25 mouse cellular contexts compared by ENCODE assay signal in the genomic region with DNA sequence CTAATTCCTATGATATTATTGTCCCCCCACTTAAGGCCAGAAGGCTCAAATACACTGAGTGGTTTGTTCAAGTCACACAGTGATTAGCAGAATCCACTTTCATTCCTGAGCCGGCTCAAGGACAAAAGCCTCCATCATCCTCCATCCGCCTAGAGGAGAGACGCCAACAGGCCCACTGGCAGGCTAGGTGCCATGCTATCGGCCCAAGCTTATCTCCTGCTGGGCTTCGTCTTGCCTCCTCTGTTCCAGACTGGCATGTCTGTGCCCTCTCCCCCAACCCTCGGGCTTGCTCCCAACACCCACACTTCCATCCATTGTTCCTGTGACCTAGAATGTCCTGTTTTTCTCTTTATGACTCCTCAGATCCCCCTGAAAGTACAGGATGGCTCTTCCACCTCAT. TPM values are rescaled to one million over a fixed set of nuclear protein-coding genes. Genes with fewer than 3 reads are reported as not detected.
A peak's percentile ranks its signal among the peaks of the same experiment; 100 is the strongest.
DNase-seq lines count a peak whose midpoint lies in the region; ATAC-seq lines count a peak whose summit lies in the region.
"Had no signal": no experiment of that assay in that cellular context is flagged by ENCODE, and none has a peak within 500 bp of the region (broad histone marks: within the 10 kb centered on the region; RNA-seq: fewer than 3 reads in every experiment).

No protein-coding gene starts in this region.

- peaks cover 23% of the 10 kb centered on the region for H3K27me3 ChIP-seq in lung, embryonic 16.5 days (ENCODE audit: control insufficient read depth, insufficient read depth, low read depth, low read length)
- H3K27me3 ChIP-seq: CH12.LX; forebrain, embryonic 15.5 days had no signal

- no peaks in the 10 kb centered on the region for H3K36me3 ChIP-seq in lung, embryonic 16.5 days (ENCODE audit: control insufficient read depth, insufficient read depth, low read length)
- H3K36me3 ChIP-seq: embryonic facial prominence, embryonic 10.5 days; embryonic facial prominence, embryonic 12.5 days; forebrain, embryonic 15.5 days; G1E had no signal

- no peaks in the 10 kb centered on the region for H3K4me1 ChIP-seq in lung, embryonic 16.5 days (replicated peaks; ENCODE audit: control insufficient read depth, insufficient read depth, low read length)
- H3K4me1 ChIP-seq: embryonic facial prominence, embryonic 10.5 days; embryonic facial prominence, embryonic 12.5 days; forebrain, embryonic 13.5 days; forebrain, embryonic 15.5 days had no signal

- no peak overlapping the region for H3K27ac ChIP-seq in lung, embryonic 16.5 days (ENCODE audit: low read length)
- H3K27ac ChIP-seq: embryonic facial prominence, embryonic 10.5 days; embryonic facial prominence, embryonic 12.5 days; forebrain, embryonic 13.5 days; forebrain, embryonic 15.5 days had no signal

- peak; percentile 65 for DNase-seq in heart, adult 11 months
- no peak for DNase-seq in heart, postnatal 4 days
- no peak for DNase-seq in lung, postnatal 10 days
- DNase-seq in testis, postnatal 14 days (ENCODE audit: low spot score) = peak; percentile 69
- no peak for DNase-seq in testis, postnatal 10 days (ENCODE audit: low spot score)
- DNase-seq: adrenal gland, adult 8-10 months; adrenal gland, postnatal 14 days; adrenal gland, postnatal 36 days; B cell, adult 2 months; cerebellum, adult 11-12 months; cerebellum, adult 2 months; cerebellum, adult 9-10 months; cerebellum, postnatal 25 days had no signal

- 0 out of 2 replicates have a peak, but pooled peaks have one; percentile 41 for ATAC-seq in lung, embryonic 16.5 days (ENCODE audit: low read depth)
- ATAC-seq: activated CD4-positive, CD25-positive, alpha-beta regulatory T cell, adult 4 months; CD4-positive, CD25-positive, alpha-beta regulatory T cell, adult 4 months; forebrain, embryonic 13.5 days; forebrain, embryonic 15.5 days; Patski had no signal

- 45% methylated on average over 6 of the region's 6 CpGs for WGBS in lung, embryonic 16.5 days

- H3K4me2 ChIP-seq in lung, embryonic 16.5 days (ENCODE audit: low read depth, low read length) = no peak overlapping the region
- H3K4me2 ChIP-seq: embryonic facial prominence, embryonic 12.5 days; forebrain, embryonic 13.5 days; forebrain, embryonic 15.5 days had no signal

- H3K4me3 ChIP-seq in lung, embryonic 16.5 days (ENCODE audit: low read length) = no peak overlapping the region
- H3K4me3 ChIP-seq: embryonic facial prominence, embryonic 10.5 days; embryonic facial prominence, embryonic 12.5 days; forebrain, embryonic 13.5 days; forebrain, embryonic 15.5 days had no signal

- no peak overlapping the region for H3K9ac ChIP-seq in lung, embryonic 16.5 days (ENCODE audit: low read length)
- H3K9ac ChIP-seq: embryonic facial prominence, embryonic 12.5 days; forebrain, embryonic 13.5 days; forebrain, embryonic 15.5 days had no signal

- no peaks in the 10 kb centered on the region for H3K9me3 ChIP-seq in lung, embryonic 16.5 days (ENCODE audit: control insufficient read depth, low read length)
- H3K9me3 ChIP-seq: embryonic facial prominence, embryonic 10.5 days; embryonic facial prominence, embryonic 12.5 days; forebrain, embryonic 13.5 days; forebrain, embryonic 15.5 days had no signal

RNA-seq across cellular contexts. Expression of a gene that starts 8.0 kb away (rescaled TPM):
- not detected for total RNA-seq in heart, postnatal 4 days (2021)
- polyA plus RNA-seq in lung, embryonic 16.5 days (2015; fragmentation: Nextera tagmentation; extraction: Ambion mirVana) = not detected in 2 replicates
- total RNA-seq: adrenal gland, adult 18-20 months; adrenal gland, adult 8-10 months; adrenal gland, postnatal 14 days; adrenal gland, postnatal 36 days; G1E had no signal
- polyA plus RNA-seq: activated CD4-positive, CD25-positive, alpha-beta regulatory T cell, adult 4 months; CD4-positive, CD25-positive, alpha-beta regulatory T cell, adult 4 months; cerebellum, adult 2 months; cortical plate, adult 2 months; G1E; Patski had no signal

Comparison
In these comparisons a context has a peak if more than half of its experiments do, and no peak if none do; other contexts are left out.
1. DNase-seq: peak in heart, adult 11 months (single experiment) and testis, postnatal 14 days (single experiment); none in heart, postnatal 4 days (single experiment), lung, postnatal 10 days (single experiment) and testis, postnatal 10 days (single experiment).